Mouse (Mus musculus): ENCODE results near the gene Trio. TPM values are rescaled to one million over a fixed set of nuclear protein-coding genes. Genes with fewer than 3 reads are reported as not detected.

The Trio gene
- total RNA-seq, 2 experiments from 2014 or later = 35.1 to 37.2 TPM

DNA sequence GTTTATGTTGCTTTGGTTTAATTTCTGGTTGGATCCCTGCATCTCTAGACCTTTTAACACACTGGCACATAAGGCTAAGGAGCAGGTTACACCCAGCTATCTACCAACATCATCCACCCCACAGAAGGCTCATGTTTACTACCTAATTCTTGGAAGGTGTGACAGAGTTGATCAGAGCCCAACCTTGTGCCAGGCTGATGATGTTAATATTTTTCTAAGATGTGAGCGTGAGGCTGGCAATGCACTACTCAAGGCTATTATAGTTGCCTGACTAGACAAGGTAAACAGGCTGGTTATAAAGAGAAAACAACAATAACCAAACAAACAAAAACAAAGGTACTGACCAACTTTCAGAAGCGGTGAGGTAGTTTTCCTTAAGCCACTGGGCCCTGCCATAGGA lies 62.1 kb downstream of the Trio start:
- intact Hi-C loops (cut with DNase I; ENCODE audit: low total_unique reads) = no loop called here
- DNase-seq = no peak

DNA sequence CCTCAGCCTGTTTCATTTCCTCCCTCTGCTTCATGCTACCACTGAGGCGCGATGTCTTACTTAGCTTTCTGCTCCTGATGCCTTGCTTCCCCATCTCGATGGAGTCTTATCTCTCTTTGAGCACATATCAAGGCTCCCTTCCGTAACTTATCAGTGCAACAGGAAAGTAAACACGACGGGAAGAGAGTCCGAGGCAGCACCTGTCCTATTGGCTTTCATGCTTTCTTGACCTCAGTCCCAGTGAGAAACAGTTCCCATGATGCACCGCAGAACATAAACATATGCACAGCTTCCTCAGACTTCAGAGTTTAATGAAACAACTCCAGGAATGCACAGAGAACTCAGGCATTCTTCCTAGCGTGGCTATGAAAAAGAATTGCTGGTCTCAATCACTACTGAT lies 65.0 kb downstream of the Trio start:
- DNase-seq = no peak
- intact Hi-C loops (cut with DNase I; ENCODE audit: low total_unique reads) = no loop called here

DNA sequence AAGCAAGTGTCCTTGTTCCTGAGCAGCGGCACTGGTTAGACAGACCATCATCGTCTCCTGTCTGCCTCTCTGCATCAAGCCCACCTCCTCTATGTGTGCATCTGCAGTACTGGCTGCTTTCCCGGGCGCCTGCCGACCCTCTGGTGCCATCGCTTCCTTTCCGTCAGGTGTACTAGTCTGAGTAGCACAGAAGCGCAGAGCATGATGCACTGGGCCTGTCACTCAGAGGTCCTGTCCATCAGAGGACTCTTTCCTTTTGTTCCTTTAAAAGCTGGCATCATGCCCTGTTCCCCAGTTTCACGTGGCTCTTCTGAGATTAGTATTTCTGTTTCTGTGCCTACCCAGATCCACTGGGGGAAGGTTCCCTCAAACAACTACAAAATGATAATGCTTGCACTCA lies 67.8 kb downstream of the Trio start:
- intact Hi-C loops (cut with DNase I; ENCODE audit: low total_unique reads) = no loop called here

DNA sequence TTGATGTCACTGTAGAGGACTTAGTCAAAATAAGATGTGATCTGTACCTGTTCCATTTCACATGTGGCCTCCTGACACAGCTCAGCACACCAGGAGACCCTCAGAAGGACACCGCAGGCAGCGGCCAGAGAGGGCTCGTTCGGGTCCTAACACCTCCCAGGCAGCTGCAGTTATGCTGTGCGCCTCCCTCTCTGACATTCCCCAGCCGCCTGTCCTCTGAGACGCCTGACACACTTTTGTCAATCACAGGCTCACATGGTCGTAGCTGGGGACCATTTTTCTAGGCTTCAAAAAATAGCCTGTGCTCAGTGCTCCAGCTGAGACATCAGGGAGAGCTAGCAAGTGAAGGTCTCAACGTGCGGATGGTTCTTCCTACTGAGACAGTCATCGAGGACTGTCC lies 70.0 kb downstream of the Trio start:
- no peak for DNase-seq
- intact Hi-C loops (cut with DNase I; ENCODE audit: low total_unique reads) = no loop called here

More for the DNA sequence above, 67.8 kb downstream of the Trio start:
- DNase-seq = no peak

DNA sequence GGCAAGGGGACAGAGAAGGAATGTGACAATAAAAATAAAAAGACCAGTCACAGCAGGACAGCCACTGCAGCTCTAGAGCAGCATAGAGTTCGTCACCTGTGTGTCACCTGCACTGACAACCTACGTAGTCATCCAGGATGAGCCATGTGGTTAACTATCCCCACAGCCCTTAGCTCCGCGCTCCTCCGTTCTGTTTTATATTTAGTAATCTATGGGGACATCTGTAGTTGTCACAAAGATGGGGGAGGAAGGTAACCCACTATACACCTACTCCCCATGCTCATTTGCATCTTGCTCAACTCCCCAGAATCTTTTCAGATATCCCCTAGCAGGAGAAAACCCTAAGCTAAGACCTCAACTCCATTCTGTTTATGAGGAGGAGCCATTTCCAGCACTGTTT lies 71.3 kb downstream of the Trio start:
- intact Hi-C loops (cut with DNase I; ENCODE audit: low total_unique reads) = no loop called here
- DNase-seq = no peak

DNA sequence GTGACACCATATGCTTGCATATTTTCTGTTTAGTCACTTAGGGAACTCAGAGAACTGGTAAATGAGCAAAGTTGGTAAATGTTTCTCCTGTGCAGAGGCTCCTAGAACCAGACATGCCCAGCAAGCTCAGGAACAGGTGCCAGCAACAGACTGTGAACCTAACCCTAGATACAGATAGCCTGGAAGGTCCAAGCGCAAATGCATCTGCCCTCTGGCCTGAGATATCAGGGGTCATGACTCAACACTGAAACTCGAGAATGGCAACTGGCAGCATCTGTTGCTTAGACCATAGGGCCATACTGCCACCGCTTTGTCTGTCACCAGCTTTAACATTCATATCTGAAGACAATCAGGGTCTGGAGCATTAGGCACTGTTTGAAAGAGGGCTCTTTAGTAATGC lies 72.1 kb downstream of the Trio start:
- no peak for DNase-seq
- intact Hi-C loops (cut with DNase I; ENCODE audit: low total_unique reads) = no loop called here

DNA sequence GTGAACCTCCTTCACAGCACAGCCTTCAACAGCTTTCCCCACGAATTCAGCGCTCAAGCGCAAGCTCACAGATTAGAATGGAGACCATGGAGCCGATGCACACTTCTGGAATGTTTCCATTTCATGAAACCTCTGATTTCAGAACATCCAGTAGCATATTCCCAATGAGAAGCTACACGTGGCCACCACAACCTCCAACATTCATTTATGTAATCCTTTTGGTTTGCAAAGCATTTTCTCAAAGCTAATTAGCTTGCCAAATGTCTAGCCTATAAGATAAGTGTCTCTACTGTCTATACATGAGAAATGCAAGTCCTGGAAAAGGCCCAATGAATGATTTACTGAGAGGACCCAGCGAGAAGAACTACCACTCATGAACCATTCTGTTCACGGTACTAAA lies 74.5 kb downstream of the Trio start:
- DNase-seq = no peak
- intact Hi-C loops (cut with DNase I; ENCODE audit: low total_unique reads) = no loop called here

DNA sequence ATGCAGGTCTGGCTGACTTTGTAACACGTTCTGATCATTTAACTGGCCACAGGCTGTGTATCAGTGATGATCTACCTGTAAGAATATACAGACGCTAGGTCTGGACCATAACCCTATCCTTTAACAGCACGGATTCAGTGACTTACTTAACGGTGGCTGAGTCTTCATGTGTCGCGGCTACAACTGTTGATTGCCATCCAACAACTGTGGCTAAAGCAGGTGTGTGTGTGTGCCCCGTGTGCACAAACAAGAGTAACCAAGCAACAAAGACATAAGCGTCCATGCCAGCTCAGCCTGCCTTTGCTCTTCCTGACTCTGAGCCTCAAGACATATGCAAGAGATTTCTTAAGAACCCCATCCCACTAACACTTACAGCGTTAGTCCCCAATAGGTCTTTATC lies 76.5 kb downstream of the Trio start:
- no peak for DNase-seq
- intact Hi-C loops (cut with DNase I; ENCODE audit: low total_unique reads) = no loop called here

DNA sequence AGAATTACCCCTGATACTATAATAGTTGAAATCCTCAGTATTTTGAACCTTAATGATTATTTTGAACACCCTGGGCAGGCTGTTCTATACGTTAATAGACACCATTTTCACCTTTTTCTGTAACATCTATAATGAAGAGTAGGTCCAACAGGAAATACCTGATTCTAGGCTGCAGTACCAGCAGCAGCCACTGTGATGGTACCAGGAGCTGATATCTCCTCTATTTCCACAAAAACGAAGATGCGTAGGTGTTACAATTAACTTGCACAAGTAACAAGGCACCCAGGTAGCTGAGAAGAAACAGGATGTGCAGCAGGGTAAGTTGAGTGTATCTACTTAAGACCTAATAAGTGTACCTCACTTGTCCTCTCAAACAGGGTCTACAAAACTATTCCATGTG lies 77.8 kb downstream of the Trio start:
- intact Hi-C loops (cut with DNase I; ENCODE audit: low total_unique reads) = no loop called here
- no peak for DNase-seq

DNA sequence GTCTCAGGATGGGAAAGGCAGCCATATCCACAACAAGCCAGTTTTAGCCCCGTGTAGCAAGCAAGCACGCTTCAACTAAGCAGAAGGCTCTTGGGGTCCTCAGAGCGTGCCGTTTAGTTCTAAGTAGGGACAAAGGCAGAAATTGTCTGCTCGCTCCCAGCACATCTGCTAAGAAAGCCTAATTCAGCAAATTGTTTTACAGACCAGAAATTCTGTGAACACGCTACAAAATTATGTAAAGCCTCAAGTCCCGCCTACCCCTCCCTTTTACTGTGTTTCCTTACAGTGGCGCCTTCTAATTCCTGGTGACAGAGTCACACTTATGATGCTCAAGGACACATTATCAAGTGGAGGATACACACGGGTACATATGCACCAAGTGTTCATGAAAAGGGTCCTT lies 80.1 kb downstream of the Trio start:
- intact Hi-C loops (cut with DNase I; ENCODE audit: low total_unique reads) = no loop called here

DNA sequence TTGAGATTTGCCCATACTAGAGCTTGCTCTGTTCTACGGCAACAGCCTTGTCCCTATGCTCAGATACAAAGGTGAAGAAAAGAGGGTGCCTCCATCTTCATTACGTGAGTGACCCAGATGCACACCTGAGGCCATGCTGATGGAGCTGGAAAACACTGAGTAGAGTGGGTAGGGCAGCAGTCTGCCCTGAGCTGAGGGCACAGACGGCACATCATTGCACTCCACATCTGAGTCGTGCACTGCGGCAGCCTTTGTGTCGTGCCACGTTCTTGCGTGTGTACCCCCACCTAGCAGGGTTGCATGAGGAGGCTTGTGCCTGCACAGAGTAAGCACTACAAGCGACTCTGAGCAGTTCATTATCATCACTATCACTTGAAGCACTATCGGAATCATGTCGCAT lies 80.8 kb downstream of the Trio start:
- intact Hi-C loops (cut with DNase I; ENCODE audit: low total_unique reads) = no loop called here

More for the DNA sequence above, 80.1 kb downstream of the Trio start:
- DNase-seq = no peak

DNA sequence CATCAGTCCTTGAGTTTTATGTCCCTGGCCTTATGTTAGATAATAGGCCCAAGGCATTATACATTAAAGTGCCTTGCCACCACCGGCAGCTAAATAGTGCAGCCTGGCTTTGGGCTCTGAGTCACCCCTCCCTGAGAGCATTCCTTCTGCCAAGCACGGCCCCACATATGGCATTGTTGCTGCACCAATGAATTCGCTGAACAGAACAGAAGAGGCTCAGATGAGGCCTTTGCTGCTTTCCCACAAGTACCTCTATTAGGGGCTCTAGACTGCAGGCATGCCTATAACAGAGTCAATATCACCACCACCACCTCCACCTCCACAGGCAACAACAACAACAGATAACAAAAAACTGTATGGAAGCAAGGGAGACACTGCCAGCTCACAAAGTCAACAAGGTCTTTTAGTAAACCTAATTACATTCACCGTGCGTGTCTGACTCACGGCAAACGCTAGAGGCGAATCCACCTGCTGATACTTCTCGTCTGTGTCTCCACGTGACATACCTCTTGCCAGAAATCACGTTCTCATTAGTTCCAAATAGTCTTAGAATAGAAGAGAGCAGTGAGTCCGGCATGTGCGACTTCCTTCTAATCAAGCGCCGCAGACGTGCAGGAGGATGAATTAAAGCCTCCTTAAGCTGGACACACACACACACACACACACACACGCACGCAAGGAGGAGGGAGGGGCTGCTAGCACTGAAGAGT lies 82.0 kb downstream of the Trio start:
- DNase-seq = no peak
- intact Hi-C loops (cut with DNase I; ENCODE audit: low total_unique reads) = no loop called here

More for the DNA sequence above, 80.8 kb downstream of the Trio start:
- DNase-seq = no peak

DNA sequence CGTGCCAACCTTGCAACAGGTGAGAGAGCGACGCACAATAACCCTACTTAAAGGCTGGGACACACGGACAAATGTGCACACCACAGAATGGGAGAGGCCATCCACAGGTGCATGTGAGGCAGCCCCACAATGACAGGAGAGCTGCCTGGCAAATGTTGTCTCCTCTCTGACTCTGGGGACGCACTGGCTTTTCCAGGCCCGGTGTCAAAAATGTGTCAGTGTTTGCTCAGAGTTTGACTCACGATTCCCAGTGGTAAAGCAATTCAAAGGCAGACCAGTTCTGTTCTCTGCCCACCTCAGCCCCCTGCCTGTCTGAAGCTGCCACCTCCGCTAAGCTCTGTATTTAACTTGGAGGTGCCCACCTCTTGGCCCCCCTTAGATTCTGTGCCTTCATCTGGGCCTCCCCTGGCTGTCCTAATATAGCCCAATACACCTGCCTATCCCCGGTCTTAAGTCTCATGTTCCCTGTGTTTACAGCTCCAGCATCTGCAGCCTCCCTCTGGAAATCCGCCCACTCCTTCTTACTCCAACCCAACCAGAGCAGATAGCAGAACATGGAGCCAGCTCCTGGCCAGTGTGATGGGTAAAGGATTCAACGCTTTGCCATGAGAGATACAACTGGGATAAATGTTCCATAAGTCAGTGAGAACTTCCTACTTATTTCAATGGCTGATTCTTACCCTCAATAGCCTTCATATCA lies 83.3 kb downstream of the Trio start:
- DNase-seq = peak; percentile 24
- intact Hi-C loops (cut with DNase I; ENCODE audit: low total_unique reads) = no loop called here

DNA sequence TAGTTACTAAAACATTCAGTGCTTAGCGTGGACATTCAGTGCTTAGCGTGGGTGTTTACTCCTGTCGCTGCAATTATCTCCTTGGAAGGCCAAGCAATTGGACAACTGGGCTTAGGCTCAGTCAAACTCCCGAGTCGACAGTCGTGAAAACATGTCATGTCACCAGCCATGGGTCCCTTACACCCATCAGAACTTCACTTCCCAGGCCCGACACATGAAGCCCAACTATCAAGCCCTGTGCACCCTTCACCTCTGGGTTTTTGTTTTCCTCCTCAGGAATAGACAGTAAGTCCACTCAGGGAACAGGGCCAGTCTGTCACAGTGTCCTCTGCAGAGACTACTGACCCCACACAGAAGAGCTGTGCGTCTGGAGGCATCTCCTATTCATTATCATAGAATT lies 84.2 kb downstream of the Trio start:
- DNase-seq = no peak
- intact Hi-C loops (cut with DNase I; ENCODE audit: low total_unique reads) = no loop called here

DNA sequence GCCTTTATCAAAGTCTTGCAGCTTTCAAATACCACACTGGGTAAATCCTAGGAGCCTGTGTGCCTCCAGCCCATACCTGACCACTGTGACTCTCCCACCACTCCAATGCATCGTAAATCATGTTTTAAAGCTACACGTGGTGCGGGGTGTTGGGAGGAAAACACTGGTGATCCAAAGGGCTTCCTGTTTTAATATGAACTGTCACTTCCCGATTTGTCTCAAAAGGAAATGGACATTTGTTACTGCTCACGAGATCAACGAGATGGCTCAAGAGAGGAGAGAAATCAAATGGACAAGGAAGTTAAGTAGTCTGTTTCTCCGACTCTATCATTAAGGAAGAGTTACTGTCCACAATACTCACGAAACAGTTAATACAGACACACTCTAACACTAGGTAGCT lies 84.6 kb downstream of the Trio start:
- intact Hi-C loops (cut with DNase I; ENCODE audit: low total_unique reads) = no loop called here
- DNase-seq = no peak

DNA sequence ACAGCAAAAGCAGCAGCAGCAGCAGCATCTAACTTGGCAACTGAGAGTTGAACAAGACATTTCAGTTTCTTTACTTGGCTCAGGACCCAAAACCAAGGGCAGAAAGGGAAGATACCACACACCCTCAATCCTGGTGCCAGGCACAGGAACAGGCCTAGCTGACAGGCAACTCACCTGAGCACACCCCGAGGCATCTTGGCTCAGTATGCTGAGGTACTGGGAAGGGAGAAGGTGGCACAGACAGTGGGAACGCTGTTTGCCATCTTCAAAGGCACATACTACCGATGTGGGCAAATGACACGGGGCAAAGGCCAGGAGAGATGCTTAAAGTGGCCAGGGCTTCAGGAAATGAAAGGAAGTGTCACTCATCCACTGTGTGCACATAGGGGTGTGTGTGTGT lies 85.6 kb downstream of the Trio start:
- no peak for DNase-seq
- intact Hi-C loops (cut with DNase I; ENCODE audit: low total_unique reads) = no loop called here

DNA sequence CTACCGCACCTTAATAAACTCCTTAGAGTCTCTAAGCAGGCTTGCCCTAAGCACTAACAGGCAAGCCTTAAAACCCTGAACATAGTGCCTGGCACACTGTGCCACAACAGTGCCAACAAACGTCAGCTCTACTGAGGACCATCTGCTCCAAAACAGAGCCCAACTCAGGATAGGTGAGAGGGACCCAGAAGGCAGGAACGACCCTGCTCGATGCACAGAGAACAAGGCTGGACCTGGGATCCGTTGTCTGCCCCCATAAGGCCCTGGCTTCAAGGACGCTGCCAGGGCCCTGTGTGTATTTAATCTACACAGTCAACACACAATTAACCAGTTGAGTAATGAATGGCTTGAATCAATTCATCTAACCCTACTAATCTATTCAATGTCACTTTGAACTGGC lies 86.8 kb downstream of the Trio start:
- intact Hi-C loops (cut with DNase I; ENCODE audit: low total_unique reads) = loop anchor here (5.0 kb wide), 1 partner anchor 83 kb away; no protein-coding TSS in a partner anchor
- DNase-seq = no peak

DNA sequence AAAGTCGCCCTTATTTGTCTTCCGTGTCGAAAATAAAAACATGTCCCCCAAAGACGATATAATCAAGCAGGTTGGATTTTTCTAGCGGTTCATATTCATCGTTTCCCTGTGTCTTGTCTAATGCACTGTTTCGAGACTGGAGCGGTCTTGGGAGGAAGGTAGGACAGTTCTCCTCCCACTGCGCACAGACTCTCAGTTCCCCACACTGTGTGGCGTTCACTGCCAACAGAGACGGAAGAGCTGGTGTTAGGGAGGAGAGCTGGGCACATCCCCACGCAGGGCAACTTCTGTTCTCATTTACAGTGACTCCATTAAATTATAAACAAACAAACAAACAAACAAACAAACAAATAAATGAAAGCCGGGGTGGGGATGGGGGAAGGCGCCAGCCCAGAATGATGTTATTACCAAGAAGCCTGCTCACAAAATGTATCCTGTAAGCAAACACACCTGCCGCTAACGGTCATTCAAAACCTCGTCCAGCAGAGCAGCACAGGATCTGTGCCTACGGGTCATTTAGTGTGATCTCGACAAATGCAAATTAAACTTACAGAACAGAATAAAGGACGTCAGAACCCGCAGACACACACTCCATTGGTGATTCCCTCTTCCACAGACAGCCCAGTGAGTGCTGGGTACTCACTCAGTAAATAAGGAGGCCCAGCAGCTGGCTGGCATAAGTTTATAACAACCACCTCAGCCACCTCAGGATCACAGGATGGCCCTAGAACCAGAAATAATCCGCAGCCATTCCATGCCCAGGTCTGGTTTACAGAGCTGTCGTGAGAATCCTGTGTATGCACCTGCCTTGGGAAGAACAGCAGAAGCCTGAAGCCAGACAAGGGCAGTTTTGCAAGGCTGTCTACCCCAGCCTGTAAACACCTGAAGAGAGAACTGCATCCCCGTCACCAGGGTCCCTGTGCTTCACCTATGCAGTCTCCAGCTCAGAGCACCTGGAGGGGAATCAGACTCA lies 87.5 kb downstream of the Trio start:
- DNase-seq = no peak
- intact Hi-C loops (cut with DNase I; ENCODE audit: low total_unique reads) = loop anchor here (5.0 kb wide), 1 partner anchor 84 kb away; no protein-coding TSS in a partner anchor

DNA sequence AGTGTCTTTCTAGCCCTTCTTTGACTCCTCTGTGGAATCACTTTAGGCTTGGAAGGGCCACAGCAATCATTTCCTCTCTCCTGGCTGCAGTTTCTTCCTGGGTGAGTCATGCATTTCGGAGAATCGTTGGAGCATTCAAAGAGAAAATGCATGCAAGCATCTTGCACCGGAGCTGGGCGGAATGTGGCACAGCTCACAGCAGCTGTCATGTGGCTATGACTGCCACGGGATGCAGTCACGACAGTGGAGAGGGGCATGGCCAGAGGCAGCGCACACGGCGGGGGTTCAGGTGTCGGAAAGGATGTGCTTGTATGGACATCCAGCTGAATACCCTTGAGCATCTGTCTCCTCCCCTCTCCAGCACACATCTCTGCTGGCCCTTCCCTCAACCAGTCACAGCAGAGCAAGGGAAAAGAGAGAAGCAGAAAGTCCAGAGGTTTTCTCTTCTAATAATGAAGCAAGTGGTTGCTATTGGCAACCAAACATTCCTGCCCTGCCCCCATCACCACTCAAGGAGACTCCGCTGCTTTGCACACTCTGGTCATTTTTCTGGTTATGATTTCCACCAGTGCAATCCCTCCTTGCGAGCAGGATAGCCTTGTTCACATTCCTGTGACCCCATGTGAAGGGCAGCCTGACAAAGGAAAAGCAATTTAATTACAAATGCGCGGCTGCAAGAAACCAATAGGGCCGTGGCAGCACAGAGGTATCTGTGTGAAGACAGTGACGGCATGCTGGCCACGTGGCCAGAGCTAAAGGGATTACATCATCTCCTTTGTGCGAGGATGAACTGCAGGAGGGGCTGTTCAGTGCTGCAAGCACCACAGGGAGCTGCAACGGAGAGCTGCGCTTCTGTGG lies 88.4 kb downstream of the Trio start:
- intact Hi-C loops (cut with DNase I; ENCODE audit: low total_unique reads) = loop anchor here (5.0 kb wide), 1 partner anchor 85 kb away; no protein-coding TSS in a partner anchor
- peak; percentile 44 for DNase-seq
